In genomic region chr11:50931451-50931866, GRCm38 (mm10) we compare ENCODE assay signal across 8 mouse cellular contexts. TPM values are rescaled to one million over a fixed set of nuclear protein-coding genes. Genes with fewer than 3 reads are reported as not detected.
DNase-seq lines count a peak whose midpoint lies in the region; ATAC-seq and TF ChIP-seq lines count a peak whose summit lies in the region.

Gene Zfp354b, minus strand, starts transcription at chr11:50931633.

- H3K9me3 ChIP-seq in ES-Bruce4 (replicated peaks; ENCODE audit: control insufficient read depth, insufficient read depth, low read length, poor library complexity, severe bottlenecking) = no peaks in the 10 kb centered on the region

- no peaks in the 10 kb centered on the region for H3K36me3 ChIP-seq in ES-Bruce4 (ENCODE audit: control insufficient read depth, insufficient read depth, low read length, poor library complexity, severe bottlenecking)

- H3K27ac ChIP-seq in ES-Bruce4 (ENCODE audit: insufficient read depth, low read length) = no peak within 1 kb of the TSS
- H3K27ac ChIP-seq in cerebellum, adult 2 months (ENCODE audit: insufficient read depth, low read length) = peak within 1 kb of the TSS; percentile 84
- H3K27ac ChIP-seq in olfactory bulb, adult 2 months (ENCODE audit: insufficient read depth, low read depth, low read length) = peak within 1 kb of the TSS; percentile 81

- TF ChIP-seq CTCF in ES-Bruce4 (IDR thresholded peaks at IDR 0.05; ENCODE audit: low read depth, low read length) = no peak
- no peak for TF ChIP-seq CTCF in cerebellum, adult 2 months (IDR thresholded peaks at IDR 0.05; ENCODE audit: borderline replicate concordance, insufficient read depth, low read depth, low read length)
- no peak for TF ChIP-seq CTCF in lung, adult 2 months (IDR thresholded peaks at IDR 0.05; ENCODE audit: insufficient read depth, low read length)
- TF ChIP-seq CTCF in olfactory bulb, adult 2 months (IDR thresholded peaks at IDR 0.05; ENCODE audit: insufficient read depth, low read depth, low read length) = no peak

- TF ChIP-seq POLR2A in ES-Bruce4 (IDR thresholded peaks at IDR 0.05; ENCODE audit: insufficient read depth, low read length) = no peak
- TF ChIP-seq POLR2A in cerebellum, adult 2 months (IDR thresholded peaks at IDR 0.05; ENCODE audit: borderline replicate concordance, insufficient read depth, low read length) = peak; percentile 82
- TF ChIP-seq POLR2A in lung, adult 2 months (IDR thresholded peaks at IDR 0.05; ENCODE audit: borderline replicate concordance, extremely low read depth, low read depth, low read length) = peak; percentile 46; the same call in 1 of the 2 replicates
- TF ChIP-seq POLR2A in olfactory bulb, adult 2 months (IDR thresholded peaks at IDR 0.05; ENCODE audit: insufficient read depth, low read depth, low read length) = peak; percentile 67

- TF ChIP-seq EP300 in ES-Bruce4 (IDR thresholded peaks at IDR 0.05; ENCODE audit: insufficient read depth, low read depth, low read length) = no peak

- H3K4me3 ChIP-seq in ES-Bruce4 (ENCODE audit: low read depth, low read length) = peak within 1 kb of the TSS; percentile 92
- peak within 1 kb of the TSS; percentile 93 for H3K4me3 ChIP-seq in cerebellum, adult 2 months (replicated peaks; ENCODE audit: insufficient read depth, low read depth, low read length)
- H3K4me3 ChIP-seq in lung, adult 2 months (replicated peaks; ENCODE audit: extremely low read depth, low read depth, low read length) = peak within 1 kb of the TSS; percentile 82
- peak within 1 kb of the TSS; percentile 77 for H3K4me3 ChIP-seq in olfactory bulb, adult 2 months (ENCODE audit: insufficient read depth, low read depth, low read length)

- ATAC-seq in frontal cortex, adult (ENCODE audit: low TSS enrichment) = peak; percentile 97
- ATAC-seq in hematopoietic stem cell, adult 5-6 weeks (replicated peaks in 1 of 2; ENCODE audit: insufficient read depth in 1 of 2, low FRiP score in 2 of 2, low TSS enrichment in 1 of 2, low read depth in 1 of 2, poor library complexity in 2 of 2, severe bottlenecking in 2 of 2) = peak; percentile 84

- H3K4me1 ChIP-seq in ES-Bruce4 (ENCODE audit: control insufficient read depth, insufficient read depth, low read length) = no peaks in the 10 kb centered on the region
- no peaks in the 10 kb centered on the region for H3K4me1 ChIP-seq in cerebellum, adult 2 months (ENCODE audit: control insufficient read depth, insufficient read depth, low read length)
- 0 out of 2 replicates have a peak, but pooled peaks cover 3% of the 10 kb centered on the region for H3K4me1 ChIP-seq in lung, adult 2 months (ENCODE audit: control insufficient read depth, insufficient read depth, low read length)
- H3K4me1 ChIP-seq in olfactory bulb, adult 2 months (ENCODE audit: control insufficient read depth, insufficient read depth, low read length) = peaks cover 7% of the 10 kb centered on the region; the same call in 1 of the 2 replicates

- peak; percentile 86 to 92 for DNase-seq in cerebellum, adult 2 months
- peak; percentile 84 to 90 for DNase-seq in layer of hippocampus, adult 8-10 months (ENCODE audit: low spot score in 2 of 2)
- peak; percentile 72 for DNase-seq in lung, adult 2 months
- peak; percentile 11 to 18 for DNase-seq in thymus, adult 18-20 months

- peak within 1 kb of the TSS; percentile 73 for H3K9ac ChIP-seq in ES-Bruce4 (ENCODE audit: low read depth, poor library complexity, severe bottlenecking)

- H3K27me3 ChIP-seq in ES-Bruce4 (ENCODE audit: control insufficient read depth, insufficient read depth, low read length, poor library complexity, severe bottlenecking) = no peaks in the 10 kb centered on the region
- no peaks in the 10 kb centered on the region for H3K27me3 ChIP-seq in cerebellum, adult 2 months (ENCODE audit: control insufficient read depth, insufficient read depth, low read length)

- WGBS in cerebellum, adult 2 months = under 1% methylated on average over 18 of the region's 18 CpGs
- 1% methylated on average over 18 of the region's 18 CpGs for WGBS in lung, adult 2 months
- whole genome bisulfite sequencing in olfactory bulb, adult 2 months = under 1% methylated on average over 18 of the region's 18 CpGs

RNA-seq across cellular contexts. Expression of gene Zfp354b, which starts in this region (rescaled TPM):
- 0.52 and 1.0 TPM in 2 replicates for polyA plus RNA-seq in ES-Bruce4 (2011; ENCODE audit: insufficient read depth, insufficient read length, low read depth, missing spikeins)
- 3.5 and 3.6 TPM in 2 replicates for polyA plus RNA-seq in cerebellum, adult 2 months (2012; rRNA removed)
- 0.50 and 0.63 TPM in 2 replicates for total RNA-seq in hematopoietic stem cell, adult 5-6 weeks (2017)
- 1 to 10 TPM; 5.9 to 7.8 (median 6.6) TPM for total RNA-seq in layer of hippocampus, adult 8-10 months (2022)
- polyA plus RNA-seq in lung, adult 2 months (2012; rRNA removed) = 0.19 and 0.28 TPM in 2 replicates
- not detected in 2 replicates for polyA plus RNA-seq in olfactory bulb, adult 2 months (2012; ENCODE audit: insufficient read depth, insufficient read length, low replicate concordance, missing spikeins)

Comparison
In these comparisons a context has a peak if more than half of its experiments do, and no peak if none do; other contexts are left out.
1. Peak in ATAC-seq in hematopoietic stem cell, adult 5-6 weeks; RNA of the gene not detected or under 1 TPM.
2. Peak in DNase-seq and H3K4me3 ChIP-seq in lung, adult 2 months; RNA of the gene not detected or under 1 TPM.
3. DNase-seq: peak in every context shown above with its lines; median percentile 89 in cerebellum, adult 2 months; 87 in layer of hippocampus, adult 8-10 months; 72 in lung, adult 2 months; 14 in thymus, adult 18-20 months.